Mouse (Mus musculus): ENCODE measurements around the gene Btc. TPM values are rescaled to one million over a fixed set of nuclear protein-coding genes. Genes with fewer than 3 reads are reported as not detected.

Btc gene
- polyA plus RNA-seq, 1 experiment from 2014 or later: 4.3 TPM

GRCm38 (mm10) chr5:91307907-91308306, 94.9 kb downstream of the Btc start:
- no peaks in the 10 kb centered on the region; the same call in 1 of the 2 replicates for H3K4me1 ChIP-seq (replicated peaks; ENCODE audit: control insufficient read depth, insufficient read depth, low read length)
- DNase-seq (ENCODE audit: low spot score) (no peak), ATAC-seq (replicated peaks; ENCODE audit: low FRiP score, low TSS enrichment, low read depth) (no peak)
- 14% methylated on average over 1 of the region's 1 CpGs for WGBS
- no peaks in the 10 kb centered on the region for H3K27me3 ChIP-seq (replicated peaks; ENCODE audit: control insufficient read depth, insufficient read depth, low read length)
- H3K4me2 ChIP-seq (ENCODE audit: low read length): no peak overlapping the region
- no peak overlapping the region for H3K4me3 ChIP-seq (ENCODE audit: low read depth, low read length)
- H3K27ac ChIP-seq (ENCODE audit: low read depth): no peak overlapping the region
- no peaks in the 10 kb centered on the region for H3K9me3 ChIP-seq (ENCODE audit: control insufficient read depth, low read length)
- no peaks in the 10 kb centered on the region for H3K36me3 ChIP-seq (ENCODE audit: control insufficient read depth, insufficient read depth, low read length)
- no peak overlapping the region for H3K9ac ChIP-seq (ENCODE audit: low read length)

Other genes starting within 250 kb of the Btc start
- gene Parm1, start 114.6 kb upstream of the Btc start, polyA plus RNA-seq (2014; fragmentation: Nextera tagmentation; extraction: Ambion mirVana): 24.4 and 25.7 TPM in 2 replicates